Mouse (Mus musculus): Measurements from ENCODE around the gene Lrrc4b.

The Lrrc4b gene

DNA sequence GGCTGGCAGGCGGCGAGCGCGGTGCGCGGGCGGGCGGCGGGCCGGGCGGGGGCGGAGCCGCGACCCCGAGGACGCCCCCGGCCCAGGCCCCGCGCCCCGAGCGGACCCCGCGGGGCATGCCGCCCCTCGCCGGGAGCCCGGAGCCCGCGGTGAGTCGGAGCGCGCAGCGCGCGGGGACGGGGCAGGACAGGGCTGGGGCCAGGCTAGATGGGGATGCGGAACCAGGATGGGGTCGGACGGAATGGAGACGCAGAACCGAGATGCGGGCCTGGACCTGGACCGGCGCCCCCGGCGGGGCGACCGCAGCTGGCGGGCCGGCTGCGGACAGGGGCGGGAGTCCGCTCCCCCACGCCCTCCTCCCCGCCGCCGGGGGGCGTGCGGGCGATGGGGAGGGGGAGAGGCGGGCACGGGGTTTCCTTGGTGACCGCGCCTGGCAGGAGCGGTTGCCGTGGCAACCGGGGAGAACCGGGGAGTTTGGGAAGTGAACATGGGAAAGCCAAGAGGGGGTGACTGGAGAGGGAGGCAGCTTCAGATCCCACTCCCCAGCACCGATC, at the start of gene Lrrc4b:
Gene Lrrc4b, plus strand, starts transcription at position 51 of the 554 bp plus-strand sequence.
- DNase-seq = peak; percentile 6 to 27

DNA sequence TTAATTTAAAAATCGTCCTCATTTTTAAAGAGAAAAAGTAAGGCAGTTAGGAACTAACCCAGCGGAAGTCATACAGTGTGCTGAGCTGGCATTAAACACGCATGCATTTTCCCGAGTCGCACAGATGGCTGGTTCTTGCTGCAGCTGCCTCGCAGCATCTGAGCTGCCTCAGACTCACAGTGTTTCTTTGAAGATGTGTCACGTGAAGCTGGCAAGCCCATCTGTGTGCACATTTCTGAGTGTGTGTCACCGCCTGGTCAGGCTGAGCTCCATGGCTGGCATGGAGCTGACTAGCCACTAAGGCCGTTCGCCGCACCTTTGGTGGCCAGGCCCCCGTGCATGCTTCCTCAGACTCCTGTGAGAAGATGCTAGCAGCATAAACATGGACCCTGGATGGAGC, 46.3 kb upstream of the Lrrc4b start:
- DNase-seq = no peak

DNA sequence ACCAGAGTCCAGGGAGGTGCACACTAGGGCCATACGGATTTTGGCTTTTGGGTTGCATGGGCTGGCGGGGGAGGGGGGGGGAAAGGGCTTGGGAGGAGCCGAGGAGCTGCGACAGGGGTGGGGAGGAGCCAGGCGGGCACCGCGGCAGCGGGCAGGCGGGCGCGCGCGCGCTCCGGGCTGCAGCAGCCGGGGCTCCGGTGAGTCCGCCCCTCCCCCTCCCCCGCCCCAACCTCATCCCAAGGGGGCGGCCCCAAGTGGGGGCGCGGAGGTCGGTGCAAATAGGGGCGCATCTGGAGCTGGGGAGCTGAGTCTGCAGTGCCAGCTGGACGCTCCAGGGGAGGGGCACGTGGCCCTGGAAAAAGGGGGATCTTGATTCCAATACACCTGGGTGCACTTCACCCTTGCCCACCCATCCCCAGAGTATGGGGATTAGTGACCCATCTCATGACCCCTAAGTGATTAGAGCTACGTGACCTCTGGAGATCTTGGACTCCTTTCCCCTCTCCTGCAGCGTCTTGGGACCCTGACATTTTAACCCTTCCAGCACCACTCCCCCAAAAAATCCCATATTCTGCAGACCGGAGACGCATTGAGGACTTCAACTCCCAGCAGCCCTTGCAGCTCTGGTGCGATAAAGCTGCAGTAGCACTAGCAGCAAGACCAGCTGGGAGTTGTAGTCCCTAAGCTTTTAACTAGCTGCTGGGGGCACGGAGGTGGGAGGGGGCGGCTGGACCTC, 44.7 kb upstream of the Lrrc4b start, which contains the start of gene Syt3:
Gene Syt3, plus strand, starts transcription at position 123 of the 736 bp plus-strand sequence.
- peak; percentile 78 to 80 for DNase-seq

DNA sequence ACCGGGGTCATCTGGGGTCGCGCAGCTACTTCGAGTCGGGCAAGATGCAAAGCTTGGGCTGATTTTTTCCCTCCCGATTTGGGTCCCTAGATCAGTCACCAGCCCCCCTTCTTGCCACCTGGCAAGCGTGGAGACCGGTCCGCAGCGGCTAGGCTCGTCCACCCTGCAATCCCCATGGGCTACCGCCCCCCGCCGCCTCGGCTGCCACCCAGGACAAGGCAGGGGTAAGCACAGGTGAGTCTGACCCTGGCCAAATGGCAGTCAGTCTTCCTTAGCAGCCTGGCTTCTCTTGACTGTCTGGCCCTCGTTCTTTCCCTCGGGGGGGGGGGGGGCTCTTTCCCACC, 44.1 kb upstream of the Lrrc4b start:
- no peak for DNase-seq

DNA sequence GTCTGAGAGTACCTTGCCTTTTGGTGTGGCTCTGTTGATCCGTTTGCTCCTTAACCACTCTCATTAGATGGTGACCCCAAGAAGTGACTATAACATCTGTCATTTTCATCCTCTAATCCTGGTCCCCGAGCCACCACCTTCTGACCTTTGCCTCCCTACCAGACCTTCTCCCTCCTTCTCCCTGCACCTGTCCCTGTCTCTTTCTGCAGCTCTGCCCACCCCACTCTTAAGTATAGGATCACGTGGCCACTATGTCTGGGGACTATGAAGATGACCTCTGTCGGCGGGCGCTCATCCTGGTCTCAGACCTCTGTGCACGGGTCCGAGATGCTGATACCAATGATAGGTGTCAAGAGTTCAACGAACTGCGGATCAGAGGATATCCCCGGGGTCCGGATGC, 43.1 kb upstream of the Lrrc4b start, which contains the start of gene 1700008O03Rik:
Gene 1700008O03Rik, minus strand, starts transcription at position 101 of the 400 bp plus-strand sequence.
- DNase-seq = no peak

DNA sequence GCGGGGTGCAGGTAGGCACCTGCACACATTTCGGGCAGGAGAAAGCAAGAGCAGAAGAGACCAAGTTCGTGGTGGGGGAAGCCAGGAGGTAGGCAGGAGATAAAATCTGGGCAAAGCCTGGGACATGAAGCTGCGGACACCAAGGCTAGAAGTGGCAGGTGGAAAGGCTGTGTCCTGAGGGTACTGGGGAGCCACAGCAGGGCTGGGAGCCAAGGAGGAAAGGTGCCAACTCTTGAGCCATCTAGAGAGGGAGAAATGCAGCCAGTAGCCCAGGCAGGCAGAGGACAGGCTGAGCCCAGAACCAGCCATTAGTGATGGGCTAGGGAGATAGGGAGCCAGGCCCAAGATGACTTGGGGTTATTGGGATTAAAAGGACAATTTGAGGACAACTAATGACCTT, 37.0 kb upstream of the Lrrc4b start:
- DNase-seq = no peak

DNA sequence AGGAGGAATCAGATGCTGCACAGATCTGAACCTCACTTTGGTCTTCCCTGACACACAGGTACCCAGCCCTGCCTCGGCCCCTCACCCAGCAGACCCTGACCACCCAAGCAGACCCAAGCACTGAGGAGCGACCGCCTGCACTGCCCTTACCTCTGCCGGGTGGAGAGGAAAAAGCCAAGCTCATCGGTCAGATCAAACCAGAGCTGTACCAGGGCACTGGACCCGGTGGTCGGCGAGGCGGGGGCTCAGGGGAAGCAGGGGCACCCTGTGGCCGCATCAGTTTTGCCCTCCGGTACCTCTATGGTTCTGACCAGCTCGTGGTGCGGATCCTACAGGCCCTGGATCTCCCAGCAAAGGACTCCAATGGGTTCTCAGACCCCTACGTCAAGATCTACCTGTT, 36.5 kb upstream of the Lrrc4b start:
- no peak for DNase-seq

DNA sequence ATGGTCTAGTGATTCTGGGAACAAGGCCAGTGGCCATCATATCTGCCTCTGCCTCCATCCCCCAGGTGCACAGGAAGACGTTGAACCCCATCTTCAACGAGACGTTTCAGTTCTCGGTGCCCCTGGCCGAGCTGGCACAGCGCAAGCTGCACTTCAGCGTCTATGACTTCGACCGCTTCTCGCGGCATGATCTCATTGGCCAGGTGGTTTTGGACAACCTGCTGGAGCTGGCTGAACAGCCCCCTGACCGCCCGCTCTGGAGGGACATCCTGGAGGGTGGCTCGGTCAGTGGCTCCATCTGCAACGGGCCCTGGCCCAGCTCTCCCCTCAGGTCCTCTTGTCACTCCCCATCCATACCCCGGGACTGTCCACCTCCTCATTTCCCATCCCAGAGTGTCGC, 35.5 kb upstream of the Lrrc4b start:
- DNase-seq = no peak

DNA sequence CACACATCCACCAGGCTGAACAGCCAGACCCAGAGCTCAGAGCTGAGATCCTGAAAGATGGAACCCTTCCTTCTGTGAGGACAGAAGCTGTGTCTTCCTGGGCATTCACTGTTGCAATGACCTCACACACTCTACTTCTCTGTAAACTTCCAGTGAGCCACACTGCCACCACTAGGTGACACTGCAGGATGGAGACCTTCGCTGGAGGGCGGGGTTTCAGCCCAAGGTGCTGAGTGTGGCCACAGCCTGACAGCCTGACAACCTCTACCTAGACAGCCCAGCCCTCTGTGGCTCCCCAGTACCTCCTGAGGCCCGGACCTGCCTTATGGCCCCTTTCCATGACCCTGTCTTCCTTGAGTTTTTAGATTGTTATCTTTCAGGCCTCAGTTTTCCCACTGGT, 30.2 kb upstream of the Lrrc4b start:
- DNase-seq = peak; percentile 67 to 78

DNA sequence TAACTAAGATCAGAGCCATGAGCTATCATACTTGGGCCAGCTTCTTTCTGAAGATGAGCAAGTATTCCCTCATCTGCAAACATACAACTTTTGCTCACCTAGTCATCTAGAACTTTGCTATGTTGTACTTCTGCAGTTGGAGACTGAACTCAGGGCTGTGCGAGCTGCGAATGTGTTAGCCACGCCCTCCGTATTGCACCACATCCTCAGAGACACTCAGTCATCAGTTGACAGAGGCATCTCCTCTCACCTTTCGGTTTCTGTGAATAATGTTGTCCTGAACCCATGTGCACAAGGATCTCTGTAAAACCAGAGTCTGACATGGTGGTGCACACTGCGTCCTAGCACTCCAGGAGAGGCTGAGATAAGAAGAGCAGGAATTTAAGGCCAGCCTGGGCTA, 27.1 kb upstream of the Lrrc4b start:
- DNase-seq = no peak

DNA sequence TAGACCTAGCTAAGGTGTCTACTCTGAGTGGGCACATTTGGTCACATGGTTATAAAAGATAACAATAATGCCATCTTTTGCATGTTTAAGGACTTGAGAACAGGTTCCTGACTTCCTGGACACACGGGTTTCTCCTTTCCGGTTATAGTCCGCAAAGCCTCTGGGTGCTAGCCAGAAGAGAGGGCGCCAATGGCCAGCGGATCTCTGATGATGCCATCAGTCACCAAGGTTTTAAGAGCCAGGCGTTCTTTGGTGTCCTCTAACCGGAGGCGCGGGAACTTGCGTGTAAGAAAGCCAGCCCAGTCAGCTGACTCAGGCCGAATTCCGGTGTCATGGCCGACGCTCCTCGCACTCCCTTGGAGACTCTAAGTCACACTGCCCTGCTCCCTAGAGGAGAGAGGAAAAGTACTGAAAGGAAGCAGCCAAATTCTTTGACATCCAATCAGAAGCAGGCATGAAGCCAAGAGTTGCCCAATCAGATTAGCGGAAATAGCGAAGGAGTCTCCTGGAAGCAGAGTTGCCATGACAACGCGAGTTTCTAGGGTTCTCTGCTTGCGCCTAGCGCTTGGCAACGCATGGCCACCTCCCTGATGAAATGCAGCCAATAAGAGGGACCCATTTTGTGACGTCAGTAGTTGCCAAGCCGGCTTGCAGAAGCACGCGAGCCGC, 23.3 kb upstream of the Lrrc4b start:
- DNase-seq = peak; percentile 89 to 94

DNA sequence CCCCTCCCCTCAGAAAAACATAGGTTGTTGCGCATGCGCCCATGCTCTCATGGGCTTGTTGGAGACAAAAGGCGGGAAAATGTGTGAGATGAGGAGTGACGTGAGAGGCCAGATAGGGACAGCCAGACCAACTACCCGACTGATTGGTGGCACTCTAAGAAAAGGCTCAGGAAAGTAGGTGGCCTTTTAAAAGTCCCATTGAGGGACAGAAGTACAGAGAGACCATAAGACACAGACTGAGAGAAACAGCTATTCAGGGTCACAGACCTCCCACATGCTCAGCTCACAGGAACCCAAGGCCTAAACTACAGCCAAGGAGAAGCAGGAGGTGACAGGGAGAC, 22.8 kb upstream of the Lrrc4b start:
- no peak for DNase-seq

DNA sequence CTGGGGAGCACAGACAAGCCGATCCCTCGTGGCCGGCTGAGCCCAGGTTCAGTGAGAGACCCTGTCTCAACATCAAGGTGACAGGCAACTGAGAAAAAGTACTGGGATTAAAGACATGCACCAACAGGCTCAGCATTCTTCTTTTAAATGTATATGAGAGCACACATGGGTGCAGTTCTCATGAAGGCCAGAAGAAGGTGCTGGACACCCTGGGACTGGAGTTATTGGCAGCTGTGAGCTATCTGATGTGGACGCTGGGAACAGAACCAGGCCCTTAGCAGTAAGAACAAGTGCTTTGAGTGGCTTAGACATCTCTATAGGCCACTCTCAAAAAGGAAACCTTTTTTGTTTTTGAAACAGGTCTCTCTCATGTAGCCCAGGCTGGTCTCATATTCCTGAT, 17.7 kb upstream of the Lrrc4b start:
- no peak for DNase-seq

DNA sequence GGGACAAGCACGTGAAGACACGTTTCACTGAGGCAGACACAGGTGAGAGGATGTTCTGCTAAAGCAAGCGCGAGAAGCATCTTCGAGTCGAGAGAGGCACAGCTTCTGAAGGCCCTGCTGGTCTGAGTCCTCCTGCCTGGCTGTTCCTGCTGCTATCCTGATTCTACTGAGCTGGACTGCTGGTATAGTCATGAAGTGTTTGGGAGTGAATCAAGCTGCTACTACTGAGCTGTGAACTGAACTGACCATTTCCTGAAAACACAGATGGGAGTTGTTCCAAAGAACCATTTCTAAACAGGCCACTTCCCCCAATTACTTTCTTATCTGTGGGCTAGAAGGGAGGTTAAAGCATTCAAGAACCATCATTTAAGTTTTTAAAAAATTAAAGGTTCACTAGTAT, 15.5 kb upstream of the Lrrc4b start:
- no peak for DNase-seq

DNA sequence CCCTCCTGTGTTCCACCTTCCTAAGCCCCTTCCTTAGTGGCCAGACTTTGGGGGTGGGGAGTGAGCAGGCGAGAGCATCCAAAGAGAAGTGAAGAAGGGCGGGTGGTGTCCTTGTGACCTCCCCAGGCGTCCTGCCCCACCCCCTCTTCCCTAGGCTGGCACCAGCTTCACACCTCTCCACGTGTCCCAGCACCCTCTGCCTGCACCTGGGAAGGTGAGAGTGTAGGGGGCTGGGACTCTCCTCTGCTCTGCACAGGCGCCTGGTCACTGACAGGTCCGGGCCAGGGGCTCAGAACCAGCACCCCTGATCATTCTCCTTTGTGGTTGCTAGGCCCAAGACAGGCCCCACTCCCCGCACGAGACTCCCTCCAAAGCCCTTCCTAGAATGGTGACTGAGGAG, 1.2 kb upstream of the Lrrc4b start:
- DNase-seq = no peak

DNA sequence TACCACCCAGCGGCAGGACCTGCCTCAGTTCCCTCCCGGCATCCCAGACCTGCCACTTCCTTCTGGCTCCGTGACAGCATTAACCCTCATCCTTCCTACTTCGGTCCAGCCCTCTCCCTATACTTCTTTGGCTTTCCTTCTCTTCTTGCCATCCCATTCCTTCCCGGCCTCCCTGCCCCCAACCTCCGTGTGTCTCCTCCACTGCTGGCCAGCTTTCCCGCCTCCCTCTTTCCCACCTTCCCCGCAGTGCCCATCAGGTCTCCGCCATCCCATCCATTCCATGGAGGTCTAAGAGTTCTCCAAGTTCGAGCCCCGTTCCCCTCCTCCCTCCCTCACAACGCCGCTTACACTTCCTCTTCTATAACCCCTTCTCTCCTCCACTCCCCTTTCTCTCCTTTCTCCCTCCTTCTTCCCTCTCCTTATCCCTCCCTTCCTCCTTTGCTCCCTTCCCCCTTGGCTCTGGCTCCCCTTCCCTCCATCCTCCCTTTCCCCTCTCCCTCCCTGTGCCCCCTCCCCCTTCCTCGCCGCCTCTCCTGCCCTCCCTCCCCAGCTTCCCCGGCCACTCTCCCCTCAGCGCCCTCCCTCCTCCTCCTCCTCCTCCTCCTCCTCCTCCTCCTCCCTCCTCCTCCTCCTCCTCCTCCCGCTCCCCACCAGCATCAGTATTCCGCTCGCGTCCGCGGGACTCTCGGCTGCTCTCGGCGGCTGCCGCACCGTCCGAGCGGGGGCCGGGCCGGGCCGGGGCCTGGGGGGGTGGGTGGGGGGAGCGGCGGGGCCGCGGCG, 457 bp upstream of the Lrrc4b start:
- DNase-seq = peak; percentile 11 to 42

DNA sequence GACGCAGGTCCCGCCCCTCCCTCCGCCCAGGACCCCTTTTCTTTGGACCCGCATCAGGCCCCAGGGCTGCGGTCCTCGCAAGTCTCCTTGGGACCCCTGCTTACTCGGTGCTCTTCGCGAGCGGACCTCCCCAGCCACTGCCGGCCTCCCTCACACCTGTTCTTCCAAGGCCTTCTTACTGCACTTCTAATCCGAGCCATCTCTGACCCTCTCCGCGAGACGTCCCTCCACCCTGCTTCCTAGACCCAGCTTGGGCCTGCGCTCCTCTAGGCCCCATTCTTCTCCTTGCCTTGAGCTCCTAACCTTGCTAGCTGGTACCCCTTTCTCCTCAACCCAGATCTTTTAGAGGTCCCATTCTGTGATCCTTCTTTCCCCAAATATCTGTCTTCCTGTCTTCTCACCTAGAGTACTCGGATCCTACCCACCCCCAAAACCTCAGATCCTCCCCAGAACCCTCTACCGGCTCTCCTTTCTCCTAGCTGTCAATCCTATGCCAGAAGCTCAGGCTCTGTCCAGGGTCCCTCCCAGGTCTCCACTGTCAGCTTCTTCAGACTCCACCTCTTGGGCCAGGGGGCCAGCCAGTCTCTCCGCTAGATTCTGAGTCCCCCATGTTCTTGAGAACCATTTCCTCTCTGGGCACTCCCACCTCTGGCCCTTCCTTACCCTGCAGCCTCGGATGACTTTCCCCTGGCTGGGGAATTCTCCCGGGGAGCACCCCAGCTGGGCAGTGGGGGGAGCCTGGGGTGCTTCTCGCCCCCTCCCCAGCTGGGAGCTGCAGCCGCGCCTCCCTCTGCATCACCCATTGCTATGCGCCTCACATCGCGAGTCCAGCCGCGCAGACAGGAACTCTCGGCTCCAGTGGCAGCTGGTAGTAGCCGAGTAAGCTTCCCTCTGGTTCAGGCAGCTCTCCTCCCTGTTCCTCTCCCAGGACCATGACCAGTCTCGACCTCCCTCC, 993 bp downstream of the Lrrc4b start:
- DNase-seq = no peak

DNA sequence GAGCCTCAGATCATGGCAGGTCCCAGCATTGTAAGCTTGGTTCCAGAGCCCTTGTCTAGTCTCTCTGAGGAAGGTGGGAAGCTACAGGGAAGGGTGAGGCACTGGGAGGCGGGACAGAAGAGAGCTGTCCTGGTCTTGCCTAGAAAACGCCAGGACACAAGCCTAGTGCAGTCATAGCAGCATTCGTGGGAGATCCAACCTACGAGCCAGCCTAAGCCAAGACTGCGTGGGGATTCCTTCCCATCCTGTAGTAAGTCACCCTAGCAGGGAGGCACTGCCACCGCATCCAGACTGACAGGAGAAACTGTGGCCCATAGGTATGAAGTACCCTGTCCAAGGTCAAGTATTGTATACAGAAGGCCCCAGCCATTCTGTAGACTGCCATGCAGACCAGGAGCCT, 3.7 kb downstream of the Lrrc4b start:
- no peak for DNase-seq

DNA sequence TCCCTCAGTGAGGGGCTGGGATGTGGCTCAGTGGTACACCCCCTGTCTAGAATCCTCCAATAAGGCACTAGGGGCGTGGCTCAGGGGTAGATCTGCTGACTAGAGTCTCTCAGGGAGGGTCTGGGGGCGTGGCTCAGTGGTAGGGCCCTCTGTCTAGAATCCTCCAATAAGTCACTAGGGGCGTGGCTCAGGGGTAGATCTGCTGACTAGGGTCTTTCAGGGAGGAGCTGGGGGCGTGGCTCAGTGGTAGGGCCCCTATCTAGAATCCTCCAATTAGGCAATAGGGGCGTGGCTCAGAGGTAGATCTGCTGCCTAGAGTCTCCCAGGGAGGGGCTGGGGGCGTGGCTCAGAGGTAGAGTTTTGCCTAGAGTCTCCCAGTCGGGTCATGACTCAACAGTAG, 4.6 kb downstream of the Lrrc4b start:
- peak; percentile 18 to 23 for DNase-seq

DNA sequence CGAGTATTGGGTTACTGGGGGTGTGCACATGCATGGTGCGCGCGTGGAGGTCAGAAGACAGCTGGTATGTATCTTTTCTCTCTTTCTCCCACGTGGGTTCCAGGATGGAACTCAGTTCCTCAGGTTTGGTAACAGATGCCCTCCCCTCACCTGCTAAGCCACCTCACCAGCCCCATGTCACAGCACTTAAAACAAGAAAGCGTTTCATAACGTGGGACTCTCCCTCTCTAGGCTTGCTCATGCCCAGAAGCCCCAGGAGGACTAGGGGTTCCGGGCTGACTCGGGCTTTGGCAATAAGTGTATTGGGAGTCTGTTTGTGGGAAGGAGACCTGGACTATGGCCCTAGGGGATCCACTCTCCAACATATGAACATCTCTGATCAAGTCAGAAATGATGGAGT, 5.3 kb downstream of the Lrrc4b start:
- DNase-seq = no peak

DNA sequence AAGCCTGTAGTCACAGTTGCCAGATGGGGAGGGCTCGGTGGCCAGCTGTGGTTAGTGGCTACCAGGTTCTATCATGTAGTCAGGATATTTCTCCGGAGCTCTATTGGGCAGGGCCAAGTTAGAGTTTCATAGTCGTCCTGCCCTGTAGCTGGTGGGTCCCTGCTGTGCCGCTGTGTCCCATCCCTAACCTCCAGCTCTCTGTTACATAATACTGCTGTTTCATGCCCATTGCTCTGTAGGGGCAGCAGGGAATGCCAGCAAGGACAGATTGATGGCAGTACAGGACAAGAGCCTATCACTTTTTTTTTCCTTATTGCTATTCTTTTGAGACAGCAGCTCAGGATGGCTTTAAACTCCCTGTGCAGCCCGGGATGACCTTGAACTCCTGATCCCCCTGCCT, 7.0 kb downstream of the Lrrc4b start:
- no peak for DNase-seq

DNA sequence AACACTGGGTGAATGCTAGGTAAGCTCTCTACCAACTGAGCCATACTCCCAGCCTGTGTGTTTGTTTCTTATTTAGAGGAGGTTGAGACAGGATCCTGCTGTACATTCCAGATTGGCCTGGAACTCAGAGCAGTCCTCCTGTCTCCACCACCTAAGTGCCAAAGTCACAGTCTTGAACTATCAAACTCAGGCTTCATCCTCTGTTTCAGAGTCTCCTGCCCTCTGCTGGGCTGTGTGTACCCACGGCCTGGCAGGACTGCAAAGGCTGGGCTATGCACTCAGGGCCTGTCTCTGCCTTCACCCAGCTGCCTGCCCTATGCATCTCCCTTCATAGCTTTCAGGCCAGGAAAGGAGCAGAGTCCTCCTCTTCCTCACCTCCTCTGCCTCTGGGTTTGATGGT, 7.4 kb downstream of the Lrrc4b start:
- DNase-seq = peak in 1 of 2 experiments; percentile 19

Data from kidney, postnatal 4 days (tissue).